Mouse (Mus musculus) urinary bladder, adult 2 months (tissue): Measurements from ENCODE around the gene Mogs. TPM values are rescaled to one million over a fixed set of nuclear protein-coding genes. Genes with fewer than 3 reads are reported as not detected.
A peak's percentile ranks its signal among the peaks of the same experiment; 100 is the strongest.

Experiments used
- DNase-seq: peaks from one replicate; pipeline ENCODE4 v3.0.0; 2022; ENCODE audit warnings: low spot score
- polyA plus RNA-seq: library from polyadenylated mRNA; depleted of rRNA; stranded (reverse); fragments of >200 nt; gene quantifications from 2 replicates; pipeline ENCODE4 v1.2.3, GENCODE M21; 2012; rRNA removed

Mogs gene
- 29.7 and 40.3 TPM in 2 replicates for polyA plus RNA-seq

- DNase-seq = peak; percentile 95
These were observed at the start of gene Mogs for GRCm38 (mm10) chr6:83115011-83115671. Gene Mogs (plus strand): TSS chr6:83115496.

- DNase-seq = no peak
These were observed 49.3 kb upstream of the Mogs start for GRCm38 (mm10) chr6:83065995-83066394.

GRCm38 (mm10) chr6:83066441-83066840, 48.9 kb upstream of the Mogs start:
- no peak for DNase-seq

- DNase-seq = no peak
These were observed 47.1 kb upstream of the Mogs start for GRCm38 (mm10) chr6:83068221-83068620.

GRCm38 (mm10) chr6:83068706-83069487, 46.4 kb upstream of the Mogs start:
- DNase-seq = no peak

- DNase-seq = no peak
These were observed 45.6 kb upstream of the Mogs start for GRCm38 (mm10) chr6:83069488-83070246.

GRCm38 (mm10) chr6:83070247-83070310, 45.2 kb upstream of the Mogs start, which contains the start of gene Tlx2:
Gene Tlx2 (minus strand): TSS chr6:83070293.
- DNase-seq = no peak

GRCm38 (mm10) chr6:83070311-83071219, 44.7 kb upstream of the Mogs start:
- no peak for DNase-seq

- no peak for DNase-seq
These were observed 44.1 kb upstream of the Mogs start for GRCm38 (mm10) chr6:83071220-83071619.

GRCm38 (mm10) chr6:83074979-83075378, 40.3 kb upstream of the Mogs start:
- DNase-seq = no peak

- no peak for DNase-seq
These were observed 37.5 kb upstream of the Mogs start, which contains the start of gene Pcgf1 for GRCm38 (mm10) chr6:83077630-83078323. Gene Pcgf1 (plus strand): TSS chr6:83077869.

- peak; percentile 98 for DNase-seq
These were observed 36.9 kb upstream of the Mogs start for GRCm38 (mm10) chr6:83078324-83078858.

GRCm38 (mm10) chr6:83080210-83080609, 35.1 kb upstream of the Mogs start:
- DNase-seq = no peak

GRCm38 (mm10) chr6:83083497-83083896, 31.8 kb upstream of the Mogs start:
- DNase-seq = no peak

GRCm38 (mm10) chr6:83084477-83084876, 30.8 kb upstream of the Mogs start:
- no peak for DNase-seq

- no peak for DNase-seq
These were observed 28.9 kb upstream of the Mogs start, which contains the start of gene Lbx2 for GRCm38 (mm10) chr6:83086121-83087035. Gene Lbx2 (plus strand): TSS chr6:83086367.

- DNase-seq = no peak
These were observed 27.9 kb upstream of the Mogs start for GRCm38 (mm10) chr6:83087205-83087925.

- no peak for DNase-seq
These were observed 27.4 kb upstream of the Mogs start for GRCm38 (mm10) chr6:83087926-83088260.

- no peak for DNase-seq
These were observed 22.7 kb upstream of the Mogs start for GRCm38 (mm10) chr6:83092416-83093127.
